Mouse (Mus musculus): Measurements from ENCODE around the gene Gm5901. TPM values are rescaled to one million over a fixed set of nuclear protein-coding genes. Genes with fewer than 3 reads are reported as not detected.
"Not testable (repeated sequence)": the region's sequence is repeated elsewhere in the genome, so short reads cannot be mapped to it uniquely, and the experiment has no call there.

The Gm5901 gene
- polyA plus RNA-seq, 1 experiment: not detected

GRCm38 (mm10) chr7:105342752-105343151, 32.1 kb upstream of the Gm5901 start:
- Histone ChIP-seq H3K4me3 (no peak overlapping the region), H3K4me2 (ENCODE audit: low read depth) (no peak overlapping the region), H3ac (ENCODE audit: control insufficient read depth, insufficient read length) (no peak overlapping the region), H3K27me3 (ENCODE audit: control insufficient read depth, insufficient read depth, insufficient read length) (no peaks in the 10 kb centered on the region), H3K36me3 (ENCODE audit: control insufficient read depth, insufficient read depth) (no peaks in the 10 kb centered on the region), H3K79me2 (ENCODE audit: control insufficient read depth, insufficient read depth) (no peaks in the 10 kb centered on the region)
- TF ChIP-seq POLR2A (IDR thresholded peaks at IDR 0.05; ENCODE audit: insufficient read length, low read depth): no peak
- no peak for TF ChIP-seq E2F4 (IDR thresholded peaks at IDR 0.05; ENCODE audit: insufficient read depth)
- TF ChIP-seq TCF12 (IDR thresholded peaks at IDR 0.05; ENCODE audit: insufficient read depth, poor library complexity, severe bottlenecking): no peak
- no peak for TF ChIP-seq MYOD1 (IDR thresholded peaks at IDR 0.05; ENCODE audit: control insufficient read depth in 1 of 3, insufficient read length in 2 of 3, low read depth in 2 of 3)
- TF ChIP-seq MAX (IDR thresholded peaks at IDR 0.05; ENCODE audit: low read depth): no peak
- TF ChIP-seq MYOG (IDR thresholded peaks at IDR 0.05; ENCODE audit: control insufficient read depth in 1 of 3, insufficient read depth in 1 of 3, insufficient read length in 2 of 3, low read depth in 2 of 3): no peak
- TF ChIP-seq SRF (IDR thresholded peaks at IDR 0.05; ENCODE audit: control insufficient read depth, insufficient read length, low read depth): no peak
- no peak for TF ChIP-seq POLR2AphosphoS2 (IDR thresholded peaks at IDR 0.05; ENCODE audit: insufficient read length, low read depth)
- no peak for TF ChIP-seq CEBPB (IDR thresholded peaks at IDR 0.05; ENCODE audit: insufficient read depth, poor library complexity, severe bottlenecking)
- TF ChIP-seq REST (IDR thresholded peaks at IDR 0.05; ENCODE audit: insufficient read depth, insufficient read length): no peak
- TF ChIP-seq USF1 (IDR thresholded peaks at IDR 0.05; ENCODE audit: low read depth): no peak
- TF ChIP-seq TCF3 (IDR thresholded peaks at IDR 0.05; ENCODE audit: insufficient read length, low read depth): no peak

- H3K4me2 ChIP-seq (ENCODE audit: low read depth); H3K4me3 ChIP-seq; H3ac ChIP-seq (ENCODE audit: control insufficient read depth, insufficient read length); H3K36me3 ChIP-seq (ENCODE audit: control insufficient read depth, insufficient read depth); H3K79me2 ChIP-seq (ENCODE audit: control insufficient read depth, insufficient read depth); H3K27me3 ChIP-seq (ENCODE audit: control insufficient read depth, insufficient read depth, insufficient read length): not testable (repeated sequence)
These were observed 18.8 kb upstream of the Gm5901 start for GRCm38 (mm10) chr7:105356064-105356463.

- H3ac ChIP-seq (ENCODE audit: control insufficient read depth, insufficient read length); H3K27me3 ChIP-seq (ENCODE audit: control insufficient read depth, insufficient read depth, insufficient read length); H3K4me3 ChIP-seq; H3K79me2 ChIP-seq (ENCODE audit: control insufficient read depth, insufficient read depth); H3K36me3 ChIP-seq (ENCODE audit: control insufficient read depth, insufficient read depth); H3K4me2 ChIP-seq (ENCODE audit: low read depth): not testable (repeated sequence)
These were observed 18.4 kb upstream of the Gm5901 start for GRCm38 (mm10) chr7:105356487-105356886.

GRCm38 (mm10) chr7:105361713-105362112, 13.1 kb upstream of the Gm5901 start:
- no peak overlapping the region for H3K4me2 ChIP-seq (ENCODE audit: low read depth)
- no peaks in the 10 kb centered on the region for H3K79me2 ChIP-seq (ENCODE audit: control insufficient read depth, insufficient read depth)
- H3K4me3 ChIP-seq: no peak overlapping the region
- no peaks in the 10 kb centered on the region for H3K27me3 ChIP-seq (ENCODE audit: control insufficient read depth, insufficient read depth, insufficient read length)
- H3ac ChIP-seq (ENCODE audit: control insufficient read depth, insufficient read length): no peak overlapping the region
- no peaks in the 10 kb centered on the region for H3K36me3 ChIP-seq (ENCODE audit: control insufficient read depth, insufficient read depth)
- TF ChIP-seq MAX (IDR thresholded peaks at IDR 0.05; ENCODE audit: low read depth) (no peak), USF1 (IDR thresholded peaks at IDR 0.05; ENCODE audit: low read depth) (no peak), E2F4 (IDR thresholded peaks at IDR 0.05; ENCODE audit: insufficient read depth) (no peak), TCF12 (IDR thresholded peaks at IDR 0.05; ENCODE audit: insufficient read depth, poor library complexity, severe bottlenecking) (no peak), MYOG (IDR thresholded peaks at IDR 0.05; ENCODE audit: control insufficient read depth in 1 of 3, insufficient read depth in 1 of 3, insufficient read length in 2 of 3, low read depth in 2 of 3) (no peak)

GRCm38 (mm10) chr7:105367268-105367667, 7.6 kb upstream of the Gm5901 start:
- Histone ChIP-seq H3ac (ENCODE audit: control insufficient read depth, insufficient read length) (no peak overlapping the region), H3K27me3 (ENCODE audit: control insufficient read depth, insufficient read depth, insufficient read length) (no peaks in the 10 kb centered on the region), H3K79me2 (ENCODE audit: control insufficient read depth, insufficient read depth) (no peaks in the 10 kb centered on the region), H3K4me2 (ENCODE audit: low read depth) (no peak overlapping the region), H3K36me3 (ENCODE audit: control insufficient read depth, insufficient read depth) (no peaks in the 10 kb centered on the region), H3K4me3 (no peak overlapping the region)
- no peak for TF ChIP-seq USF1 (IDR thresholded peaks at IDR 0.05; ENCODE audit: low read depth)
- TF ChIP-seq MAX (IDR thresholded peaks at IDR 0.05; ENCODE audit: low read depth): no peak
- TF ChIP-seq SRF (IDR thresholded peaks at IDR 0.05; ENCODE audit: control insufficient read depth, insufficient read length, low read depth): no peak
- TF ChIP-seq REST (IDR thresholded peaks at IDR 0.05; ENCODE audit: insufficient read depth, insufficient read length): no peak
- TF ChIP-seq MYOD1 (IDR thresholded peaks at IDR 0.05; ENCODE audit: control insufficient read depth in 1 of 3, insufficient read length in 2 of 3, low read depth in 2 of 3): no peak
- TF ChIP-seq MYOG (IDR thresholded peaks at IDR 0.05; ENCODE audit: control insufficient read depth in 1 of 3, insufficient read depth in 1 of 3, insufficient read length in 2 of 3, low read depth in 2 of 3): no peak
- TF ChIP-seq TCF3 (IDR thresholded peaks at IDR 0.05; ENCODE audit: insufficient read length, low read depth): no peak
- no peak for TF ChIP-seq CEBPB (IDR thresholded peaks at IDR 0.05; ENCODE audit: insufficient read depth, poor library complexity, severe bottlenecking)
- no peak for TF ChIP-seq POLR2A (IDR thresholded peaks at IDR 0.05; ENCODE audit: insufficient read length, low read depth)
- no peak for TF ChIP-seq TCF12 (IDR thresholded peaks at IDR 0.05; ENCODE audit: insufficient read depth, poor library complexity, severe bottlenecking)
- TF ChIP-seq POLR2AphosphoS2 (IDR thresholded peaks at IDR 0.05; ENCODE audit: insufficient read length, low read depth): no peak
- TF ChIP-seq E2F4 (IDR thresholded peaks at IDR 0.05; ENCODE audit: insufficient read depth): no peak

- H3K79me2 ChIP-seq (ENCODE audit: control insufficient read depth, insufficient read depth): no peaks in the 10 kb centered on the region
- no peak within 1 kb of the TSS for H3K4me2 ChIP-seq (ENCODE audit: low read depth)
- no peaks in the 10 kb centered on the region for H3K27me3 ChIP-seq (ENCODE audit: control insufficient read depth, insufficient read depth, insufficient read length)
- H3K36me3 ChIP-seq (ENCODE audit: control insufficient read depth, insufficient read depth): peaks cover 3% of the 10 kb centered on the region
- no peak within 1 kb of the TSS for H3ac ChIP-seq (ENCODE audit: control insufficient read depth, insufficient read length)
- H3K4me3 ChIP-seq: no peak within 1 kb of the TSS
- TF ChIP-seq POLR2A (IDR thresholded peaks at IDR 0.05; ENCODE audit: insufficient read length, low read depth) (no peak), MAX (IDR thresholded peaks at IDR 0.05; ENCODE audit: low read depth) (no peak), USF1 (IDR thresholded peaks at IDR 0.05; ENCODE audit: low read depth) (no peak), MYOD1 (IDR thresholded peaks at IDR 0.05; ENCODE audit: control insufficient read depth in 1 of 3, insufficient read length in 2 of 3, low read depth in 2 of 3) (no peak), REST (IDR thresholded peaks at IDR 0.05; ENCODE audit: insufficient read depth, insufficient read length) (no peak), POLR2AphosphoS2 (IDR thresholded peaks at IDR 0.05; ENCODE audit: insufficient read length, low read depth) (no peak), E2F4 (IDR thresholded peaks at IDR 0.05; ENCODE audit: insufficient read depth) (no peak), CEBPB (IDR thresholded peaks at IDR 0.05; ENCODE audit: insufficient read depth, poor library complexity, severe bottlenecking) (no peak), TCF3 (IDR thresholded peaks at IDR 0.05; ENCODE audit: insufficient read length, low read depth) (no peak), MYOG (IDR thresholded peaks at IDR 0.05; ENCODE audit: control insufficient read depth in 1 of 3, insufficient read depth in 1 of 3, insufficient read length in 2 of 3, low read depth in 2 of 3) (no peak), TCF12 (IDR thresholded peaks at IDR 0.05; ENCODE audit: insufficient read depth, poor library complexity, severe bottlenecking) (no peak), SRF (IDR thresholded peaks at IDR 0.05; ENCODE audit: control insufficient read depth, insufficient read length, low read depth) (no peak)
These were observed 6.9 kb upstream of the Gm5901 start, which contains the start of gene Olfr692 for GRCm38 (mm10) chr7:105367930-105368329. Gene Olfr692, plus strand, starts transcription at chr7:105368230.
